Mouse (Mus musculus): ENCODE measurements around the gene Slc47a1.

GRCm38 (mm10) chr11:61310321-61310720 is 67.8 kb downstream of the Slc47a1 start:
- TF ChIP-seq CTCF (IDR thresholded peaks at IDR 0.05; ENCODE audit: low read depth) (no peak), EP300 (IDR thresholded peaks at IDR 0.05; ENCODE audit: low read depth) (no peak)

Data from liver, embryonic 14.5 days (tissue).